Mouse (Mus musculus) left cerebral cortex, adult 18-20 months (tissue): Measurements from ENCODE around the gene Cd164l2. TPM values are rescaled to one million over a fixed set of nuclear protein-coding genes. Genes with fewer than 3 reads are reported as not detected.

Experiments used
- DNase-seq, 2 experiments: peaks; one replicate each; pipeline ENCODE4 v3.0.0; 2021 to 2022; ENCODE audit warnings: low spot score in 2 of 2, mixed read lengths in 1 of 2
- total RNA-seq, 2 experiments: library from RNA; stranded (reverse); gene quantifications; 2 replicates each; pipeline ENCODE4 v1.2.3; 2021

Gene Cd164l2
- total RNA-seq, 2 experiments from 2014 or later = 4.6 to 5.1 TPM

DNA sequence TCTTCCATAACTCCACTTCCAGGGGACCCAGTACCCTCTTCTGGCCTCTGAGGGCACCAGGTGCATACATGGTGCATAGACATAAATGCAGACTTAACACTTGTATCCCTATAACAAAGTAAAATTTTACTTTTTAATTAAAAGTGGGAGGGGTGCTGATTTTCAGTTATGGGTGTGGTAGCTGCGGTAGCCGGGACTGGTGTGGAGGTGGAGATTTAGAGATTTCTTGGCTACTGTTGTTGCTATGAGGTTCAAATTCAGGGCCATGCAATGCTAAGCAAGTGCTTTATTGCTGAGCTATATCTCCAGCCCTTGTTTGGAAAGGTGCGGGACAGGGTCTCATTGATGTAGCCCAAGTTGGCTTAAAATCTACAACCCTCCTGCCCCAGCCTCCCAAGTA, 6.8 kb downstream of the Cd164l2 start:
- no peak for DNase-seq

DNA sequence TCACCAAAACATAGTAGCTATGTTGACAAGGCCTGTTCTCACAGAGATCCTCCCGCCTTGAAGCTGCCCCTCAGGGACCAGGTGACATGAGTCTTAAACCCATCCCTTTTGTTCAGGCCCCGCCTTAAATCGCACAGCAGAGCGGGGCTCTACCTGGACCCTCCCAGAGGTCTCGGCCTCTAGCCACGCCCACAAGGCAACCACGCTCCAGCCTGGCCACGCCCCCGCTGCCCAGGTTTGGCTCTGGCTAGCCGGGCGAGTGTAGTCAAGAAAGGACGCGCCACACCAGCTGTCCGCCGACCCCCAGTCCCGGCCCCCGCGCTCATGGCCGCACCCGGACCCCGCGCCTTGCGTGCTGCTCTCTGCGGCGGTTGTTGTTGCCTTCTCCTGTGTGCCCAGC, 8.7 kb downstream of the Cd164l2 start:
- DNase-seq = no peak

DNA sequence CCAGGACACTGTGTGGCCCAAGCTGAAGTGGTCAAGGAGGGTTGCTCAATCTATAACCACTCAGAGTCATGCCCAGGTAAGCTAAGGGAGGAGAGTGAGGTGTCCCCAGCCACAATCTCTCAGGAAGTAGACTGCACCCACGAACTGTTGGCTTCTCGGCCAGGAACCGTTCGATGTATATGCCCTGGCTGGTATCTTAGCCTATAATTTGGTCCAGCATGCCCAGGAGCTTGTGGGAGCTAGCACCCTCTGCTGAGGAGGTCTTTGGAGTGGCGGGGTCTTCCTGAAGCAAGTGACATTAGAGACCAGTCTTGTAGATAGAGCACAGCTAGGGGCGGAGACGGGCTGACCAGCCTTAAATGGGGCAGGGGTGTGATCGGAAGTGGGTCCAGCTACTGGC, 9.8 kb downstream of the Cd164l2 start:
- no peak for DNase-seq

DNA sequence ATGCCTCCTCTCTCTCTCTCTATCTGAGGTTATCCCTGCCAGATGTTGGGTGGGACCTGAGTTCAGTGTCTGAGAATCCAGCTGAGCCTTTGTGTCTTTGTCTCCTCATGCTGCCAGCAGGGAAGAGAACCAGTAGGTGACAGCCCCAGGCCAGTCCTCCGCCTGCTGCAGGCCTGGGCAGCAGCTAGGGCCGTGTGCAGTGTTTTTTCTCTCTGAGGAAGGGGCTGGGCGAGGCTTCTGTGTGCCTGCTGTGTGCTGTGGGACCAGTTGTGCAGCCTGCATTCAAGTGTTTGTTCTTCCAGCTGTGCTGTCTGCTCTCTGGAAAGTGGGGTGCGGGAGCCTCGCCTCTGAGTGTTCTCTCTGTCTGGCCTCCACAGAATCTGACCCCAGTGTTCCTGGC, 11.9 kb downstream of the Cd164l2 start:
- no peak for DNase-seq

DNA sequence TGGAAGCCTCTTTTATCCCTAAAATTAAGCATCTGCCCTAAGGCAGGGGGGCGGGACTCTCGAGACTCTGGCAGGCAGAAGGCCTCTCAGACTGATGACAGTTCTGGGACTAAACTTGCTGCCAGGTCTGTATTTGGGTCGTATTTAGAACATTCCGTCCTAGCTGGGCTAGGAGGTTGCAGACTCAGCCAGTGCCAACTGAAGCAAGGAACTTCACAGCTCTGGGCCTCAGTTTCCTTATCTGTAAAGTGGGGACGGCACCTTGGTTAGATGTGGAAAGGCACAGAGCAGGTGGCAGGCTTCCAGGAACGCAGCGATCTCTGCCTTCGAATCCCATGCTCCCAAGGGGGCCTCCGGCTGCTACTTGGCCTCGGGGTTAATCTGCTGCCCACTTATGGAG, 14.1 kb downstream of the Cd164l2 start:
- no peak for DNase-seq

DNA sequence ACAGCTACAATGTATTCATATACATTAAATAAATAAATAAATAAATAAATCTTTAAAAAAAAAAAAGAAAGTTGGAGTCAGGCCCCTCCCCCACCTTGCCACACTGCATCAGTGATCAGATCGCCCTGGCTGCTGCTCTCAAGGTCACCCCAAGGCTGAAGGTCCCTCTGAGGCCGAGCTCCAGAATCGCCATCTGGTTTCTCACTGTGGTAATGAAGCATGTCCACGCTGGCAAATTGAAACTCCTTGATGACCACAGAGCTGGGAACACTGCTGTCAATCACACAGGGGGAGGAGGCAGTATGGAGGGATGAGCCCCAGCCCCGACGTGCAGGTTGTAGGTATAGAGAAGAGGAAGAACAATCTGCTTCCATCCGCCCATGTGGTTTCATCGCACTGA, 15.7 kb downstream of the Cd164l2 start:
- no peak for DNase-seq

DNA sequence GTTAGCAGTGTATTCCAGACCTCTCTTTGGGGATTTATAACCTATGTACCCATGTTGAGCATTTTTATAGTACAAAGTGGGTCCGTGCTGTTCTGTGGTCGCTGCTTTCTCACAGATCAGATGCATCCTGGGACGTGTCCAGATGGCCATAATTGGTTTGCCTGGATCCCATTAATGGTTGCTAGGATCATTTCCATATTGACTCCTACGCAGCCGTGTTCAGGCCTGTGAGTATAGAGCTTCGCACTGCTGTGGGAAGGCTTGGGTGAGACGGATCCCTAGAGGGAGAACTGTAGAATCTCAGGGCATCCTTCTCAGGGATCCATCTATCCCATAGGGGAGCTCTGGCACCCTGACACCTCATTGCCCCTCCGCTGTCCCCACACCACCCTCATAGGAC, 17.7 kb downstream of the Cd164l2 start:
- DNase-seq = no peak

DNA sequence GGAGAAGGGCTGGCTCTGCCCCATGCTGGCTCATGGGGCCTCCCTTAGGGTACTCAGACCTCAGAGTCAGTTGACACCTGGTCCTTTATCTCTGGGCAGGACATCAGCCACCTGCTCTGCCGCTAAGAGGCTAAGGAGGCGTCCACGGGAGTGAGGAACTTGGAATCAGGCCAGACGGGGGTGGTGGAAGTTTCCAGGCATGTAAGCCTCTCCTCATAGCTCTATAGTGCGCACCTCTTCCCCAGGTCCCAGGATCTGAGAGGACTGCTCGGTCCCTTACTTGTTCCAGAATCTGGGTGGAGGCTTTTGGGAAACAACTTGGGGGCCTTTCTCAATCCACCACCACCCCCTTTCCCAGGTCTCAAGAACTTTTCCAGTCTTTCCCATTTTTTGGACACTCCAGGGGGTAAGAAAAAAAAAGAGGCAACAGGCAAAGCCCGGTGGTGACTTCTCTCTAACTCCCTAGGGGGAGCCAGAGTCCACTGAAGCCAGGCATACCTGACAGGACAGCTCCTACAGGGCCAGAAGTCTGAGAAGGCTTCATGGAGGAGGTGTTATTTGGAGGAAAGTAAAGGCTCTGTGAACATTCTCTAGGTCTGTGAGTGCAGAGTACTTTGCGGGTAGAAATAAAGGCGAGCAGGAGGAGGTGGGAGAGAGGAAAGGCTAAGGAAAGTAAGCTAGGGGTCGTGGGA, 21.5 kb downstream of the Cd164l2 start:
- no peak for DNase-seq

DNA sequence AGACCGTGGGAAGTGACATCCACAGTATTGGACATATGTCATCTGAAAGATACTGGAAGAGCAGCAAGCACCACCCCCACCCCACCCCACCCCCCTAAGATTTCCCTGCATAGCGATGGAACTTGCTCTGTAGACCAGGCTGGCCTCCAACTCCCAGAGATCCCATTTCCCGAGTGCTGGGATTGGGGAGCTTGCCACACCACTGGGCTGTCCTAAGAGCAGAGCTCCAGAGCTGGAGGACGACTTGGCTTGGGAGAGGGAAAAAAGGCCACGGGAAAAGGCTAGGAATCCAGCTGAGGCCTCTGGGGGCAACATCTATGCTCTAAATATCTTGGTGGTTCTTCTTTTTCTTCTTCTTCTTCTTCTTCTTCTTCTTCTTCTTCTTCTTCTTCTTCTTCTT, 22.8 kb downstream of the Cd164l2 start:
- no peak for DNase-seq

DNA sequence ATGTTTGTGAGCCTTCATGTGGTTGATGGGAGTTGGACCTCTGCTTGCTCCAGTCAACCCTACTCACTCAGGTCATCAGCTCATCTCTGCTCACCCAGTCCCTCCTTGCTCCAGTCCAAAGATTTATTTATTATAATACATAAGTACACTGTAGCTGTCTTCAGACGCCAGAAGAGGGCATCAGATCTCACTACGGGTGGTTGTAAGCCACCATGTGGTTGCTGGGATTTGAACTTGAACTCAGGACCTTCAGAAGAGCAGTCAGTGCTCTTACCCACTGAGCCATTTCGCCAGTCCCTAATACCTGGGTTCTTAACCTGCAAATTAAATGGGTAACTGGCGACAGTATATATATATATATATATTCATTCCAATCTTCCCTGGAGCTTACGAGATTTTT, 23.5 kb downstream of the Cd164l2 start:
- DNase-seq = no peak

DNA sequence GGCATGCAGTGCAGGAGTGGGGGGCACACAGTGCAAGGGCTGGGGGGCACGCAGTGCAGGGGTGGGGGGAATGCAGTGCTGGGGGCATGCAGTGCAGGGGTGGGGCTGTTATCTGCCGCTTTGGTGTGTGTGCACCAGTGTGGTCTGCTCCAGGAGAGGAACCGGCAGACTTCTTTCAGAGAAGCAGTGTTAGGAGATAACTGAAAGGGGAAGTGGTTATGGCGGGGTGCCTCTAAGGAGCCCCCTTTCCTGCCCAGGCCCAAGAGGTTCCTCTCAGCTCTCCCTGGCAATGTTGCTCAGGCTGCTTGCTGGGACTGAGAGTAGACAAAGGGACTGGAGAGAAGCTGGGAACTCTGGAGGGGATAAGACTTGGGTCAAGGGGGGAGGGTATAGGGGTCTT, 26.0 kb downstream of the Cd164l2 start:
- no peak for DNase-seq

DNA sequence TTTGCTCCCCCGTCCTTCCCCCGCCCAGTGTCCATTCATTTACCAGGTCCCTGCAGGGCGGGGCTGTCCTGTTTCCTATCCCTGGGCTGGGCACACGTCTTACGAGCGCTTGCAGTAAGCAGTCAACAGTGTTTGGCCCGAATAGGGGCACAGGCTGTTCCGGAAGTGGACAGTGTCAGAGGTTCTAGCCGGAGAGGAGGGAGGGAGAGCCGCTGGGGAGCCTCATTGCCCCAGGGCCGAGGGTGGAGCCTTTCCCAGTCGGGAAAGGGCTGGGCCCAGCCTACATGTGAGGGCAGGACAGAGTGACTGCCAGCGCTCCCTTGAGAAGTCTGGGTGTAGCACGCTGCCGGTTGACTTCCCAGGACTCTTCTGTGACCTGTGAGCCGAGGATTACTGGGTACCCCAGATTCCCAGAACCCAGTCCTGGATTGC, 28.6 kb downstream of the Cd164l2 start, which contains the start of gene Map3k6:
TSS of gene Map3k6 (plus strand) at position 329 of the 432 bp plus-strand sequence.
- no peak for DNase-seq

DNA sequence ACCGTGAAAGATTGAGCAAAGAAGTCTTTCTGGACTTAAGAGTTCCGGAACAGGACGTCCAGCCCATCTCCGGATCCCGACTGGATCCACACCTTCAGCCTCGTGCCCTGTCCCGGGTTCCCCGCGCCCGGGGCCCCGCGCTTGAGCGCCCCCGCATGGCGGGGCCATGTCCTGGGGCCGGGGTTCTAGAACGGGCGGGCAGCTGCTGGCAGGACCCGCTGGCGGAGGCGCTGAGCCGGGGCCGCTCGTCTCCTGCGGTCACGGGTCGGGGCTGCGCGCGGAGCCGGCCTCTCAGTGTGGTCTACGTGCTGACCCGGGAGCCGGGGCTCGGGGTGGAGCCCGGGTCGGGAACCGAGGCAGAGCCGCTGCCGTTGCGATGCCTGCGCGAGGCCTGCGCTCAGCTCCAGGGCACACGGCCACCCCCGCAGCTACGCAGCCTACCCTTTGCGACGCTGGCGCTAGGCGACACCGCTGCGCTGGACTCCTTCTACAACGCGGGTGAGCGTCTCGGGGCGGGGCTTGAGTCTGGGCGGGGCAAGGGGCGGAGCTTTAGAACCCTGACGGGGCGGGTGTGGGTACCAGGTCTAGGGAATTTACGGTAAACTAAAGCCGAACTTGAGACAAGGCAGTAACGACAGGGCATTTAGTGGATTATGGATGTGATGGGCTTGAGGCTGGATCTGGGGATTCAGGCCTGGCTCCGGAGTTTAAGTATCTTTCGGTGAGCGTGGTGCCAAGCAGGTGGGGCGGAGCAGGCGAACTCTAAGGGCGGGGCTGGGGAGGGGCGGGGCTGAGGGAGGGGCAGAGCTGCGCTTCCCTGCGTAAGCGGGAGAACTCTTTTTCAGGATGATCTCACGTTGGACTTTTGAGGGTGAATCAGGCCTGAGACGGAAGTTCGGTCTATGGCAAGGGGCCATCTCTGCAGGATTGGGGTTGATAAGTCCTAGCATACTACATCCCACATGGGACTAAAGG, 29.3 kb downstream of the Cd164l2 start:
- peak; percentile 87 to 92 for DNase-seq

DNA sequence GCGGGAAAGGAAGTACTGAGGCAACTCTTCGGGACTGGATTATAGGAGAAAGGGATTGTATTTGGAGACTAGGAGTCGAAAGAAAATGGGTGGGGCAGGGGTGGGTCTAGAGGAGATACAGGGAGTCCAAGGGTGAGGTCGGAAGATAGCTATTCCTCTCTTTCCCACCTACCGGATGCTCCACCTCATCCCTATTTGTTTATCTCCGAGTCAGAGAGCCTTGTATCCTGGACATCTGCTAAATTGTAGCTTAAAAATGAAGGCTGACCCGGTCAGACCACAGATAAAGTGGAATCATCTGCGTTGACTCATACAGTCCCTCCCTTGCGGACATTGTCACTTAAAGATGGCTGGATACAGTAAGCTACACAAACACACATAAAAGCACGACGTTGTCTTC, 30.0 kb downstream of the Cd164l2 start:
- DNase-seq = no peak

DNA sequence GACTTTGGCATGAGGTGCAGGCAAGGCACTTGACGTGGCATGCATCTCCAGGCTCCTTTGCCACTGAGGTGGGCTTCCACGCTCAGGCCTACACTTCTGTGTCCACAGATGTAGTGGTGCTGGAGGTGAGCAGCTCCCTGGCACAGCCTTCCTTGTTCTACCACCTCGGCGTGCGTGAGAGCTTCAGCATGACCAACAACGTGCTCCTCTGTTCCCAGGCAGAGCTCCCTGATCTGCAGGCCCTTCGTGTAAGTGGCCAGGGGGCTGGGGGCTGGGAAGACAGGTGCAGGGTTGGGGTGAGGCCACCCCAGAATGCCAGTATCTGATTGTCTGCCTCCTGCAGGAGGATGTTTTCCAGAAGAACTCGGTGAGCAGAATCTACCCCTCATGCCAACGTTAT, 30.8 kb downstream of the Cd164l2 start:
- DNase-seq = no peak

DNA sequence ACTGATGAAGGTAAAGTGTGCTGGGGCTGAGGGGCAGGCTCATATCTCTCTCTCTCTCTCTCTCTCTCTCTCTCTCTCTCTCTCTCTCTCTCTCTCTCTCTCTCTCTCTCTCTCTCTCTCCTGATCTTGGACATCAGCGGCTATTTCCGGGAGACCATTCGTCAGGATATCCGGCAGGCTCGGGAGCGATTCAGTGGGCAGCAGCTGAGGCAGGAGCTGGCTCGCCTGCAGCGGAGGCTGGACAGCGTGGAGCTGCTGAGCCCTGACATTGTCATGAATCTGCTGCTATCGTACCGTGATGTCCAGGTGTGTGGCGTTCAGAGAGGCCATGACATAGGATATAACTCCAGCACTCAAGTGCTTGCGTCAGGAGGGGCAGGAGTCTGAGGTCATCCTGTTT, 31.6 kb downstream of the Cd164l2 start:
- DNase-seq = no peak

DNA sequence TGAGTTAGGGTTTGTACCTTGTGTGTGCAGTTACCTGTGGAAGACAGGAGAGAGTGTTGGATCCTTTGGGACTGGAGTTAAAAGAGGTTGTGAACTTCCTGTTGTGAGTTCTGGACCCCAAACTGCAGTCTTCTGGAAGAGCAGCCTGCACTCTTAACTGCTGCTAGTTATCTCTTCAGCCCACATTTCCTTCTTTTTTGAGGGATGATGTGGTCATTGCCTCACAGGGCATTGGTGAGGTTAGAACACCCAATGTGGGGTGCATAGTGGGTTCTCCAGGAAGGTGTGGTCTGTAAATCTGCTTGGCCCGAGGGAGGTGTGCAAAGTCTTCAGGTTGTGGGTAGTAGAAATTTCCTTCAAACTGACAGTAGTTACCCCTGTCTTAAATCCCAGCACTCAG, 32.4 kb downstream of the Cd164l2 start:
- DNase-seq = no peak

DNA sequence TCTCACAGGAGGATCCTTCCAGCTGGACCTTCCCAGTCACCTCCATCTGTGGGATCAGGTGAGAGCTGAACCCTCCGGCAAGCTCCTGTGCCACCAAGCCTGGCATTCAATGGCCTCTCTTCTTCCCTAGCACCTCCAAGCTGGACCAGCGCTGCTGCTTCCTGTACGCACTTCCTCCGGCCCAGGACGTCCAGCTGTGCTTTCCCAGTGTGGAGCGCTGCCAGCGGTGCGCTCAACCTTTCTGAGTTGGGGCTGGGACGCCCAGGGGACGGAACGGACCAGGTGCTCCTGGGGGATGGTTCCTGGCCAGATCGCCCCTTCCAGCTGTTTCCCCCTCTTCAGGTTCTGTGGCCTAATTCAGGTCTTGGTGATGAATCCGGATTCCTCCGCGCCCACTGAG, 35.1 kb downstream of the Cd164l2 start:
- no peak for DNase-seq

DNA sequence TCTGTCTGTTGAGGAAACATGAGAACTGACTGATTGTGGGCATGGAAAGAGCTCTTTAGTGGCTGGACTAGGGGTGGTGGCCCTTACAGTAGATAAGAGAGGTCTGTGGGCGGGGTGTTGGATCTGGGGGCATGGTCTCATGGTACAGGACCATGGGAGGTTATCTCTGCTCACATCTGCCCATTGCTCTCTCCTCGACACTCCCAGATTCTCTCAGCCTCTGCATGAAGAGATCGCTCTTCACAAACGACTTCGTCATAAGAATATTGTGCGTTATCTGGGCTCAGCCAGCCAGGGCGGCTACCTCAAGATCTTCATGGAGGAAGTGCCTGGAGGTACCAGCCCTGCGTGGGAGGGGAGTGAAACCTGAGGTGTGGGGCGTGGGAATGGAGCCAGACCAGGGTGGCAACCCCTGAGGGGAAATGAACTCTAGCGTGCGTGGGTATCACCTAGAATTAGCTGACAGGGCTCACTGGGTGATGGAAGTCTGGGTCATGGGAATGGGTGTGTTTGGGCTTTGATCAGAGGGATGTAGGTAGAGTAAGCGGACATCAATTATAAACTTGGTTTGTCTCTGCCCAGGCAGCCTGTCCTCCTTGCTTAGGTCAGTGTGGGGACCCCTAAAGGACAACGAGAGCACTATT, 36.0 kb downstream of the Cd164l2 start:
- no peak for DNase-seq

DNA sequence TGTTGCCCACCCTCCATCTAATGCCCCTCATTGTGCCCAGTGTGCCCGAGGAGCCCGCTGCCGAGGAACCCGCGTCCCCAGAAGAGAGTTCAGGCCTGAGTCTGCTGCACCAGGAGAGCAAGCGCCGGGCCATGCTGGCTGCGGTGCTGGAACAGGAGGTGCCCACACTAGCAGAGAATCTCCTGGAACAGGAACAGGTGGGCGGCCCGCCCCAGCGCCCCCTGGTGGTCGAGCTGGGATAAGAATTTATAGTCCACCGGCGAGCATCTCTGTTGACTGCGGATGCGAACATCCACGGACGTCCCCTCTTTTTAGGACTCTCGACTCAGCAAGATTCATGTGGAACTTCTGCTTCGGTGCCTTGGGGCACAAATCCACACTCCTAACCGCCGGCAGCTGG, 38.7 kb downstream of the Cd164l2 start:
- peak; percentile 87 to 88 for DNase-seq

DNA sequence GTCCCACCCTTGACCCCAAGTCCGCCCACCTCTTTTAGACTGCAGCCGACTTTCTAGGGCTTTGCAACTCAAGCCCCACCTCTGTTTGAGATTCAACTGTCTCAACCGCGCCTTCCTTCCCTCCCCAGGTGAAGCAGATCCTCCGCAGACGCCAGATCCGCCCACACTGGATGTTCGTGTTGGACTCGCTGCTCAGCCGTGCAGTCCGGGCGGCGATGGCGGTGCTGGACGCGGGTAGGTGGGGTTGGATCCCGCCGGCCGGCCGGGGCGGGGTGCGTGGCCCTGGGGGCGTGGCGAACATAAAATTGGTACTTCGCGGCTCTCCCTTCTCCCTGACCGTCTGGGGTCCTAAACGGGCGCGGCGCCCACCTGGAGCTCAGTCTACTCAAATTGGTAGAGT, 39.3 kb downstream of the Cd164l2 start:
- DNase-seq = peak; percentile 35 to 36

DNA sequence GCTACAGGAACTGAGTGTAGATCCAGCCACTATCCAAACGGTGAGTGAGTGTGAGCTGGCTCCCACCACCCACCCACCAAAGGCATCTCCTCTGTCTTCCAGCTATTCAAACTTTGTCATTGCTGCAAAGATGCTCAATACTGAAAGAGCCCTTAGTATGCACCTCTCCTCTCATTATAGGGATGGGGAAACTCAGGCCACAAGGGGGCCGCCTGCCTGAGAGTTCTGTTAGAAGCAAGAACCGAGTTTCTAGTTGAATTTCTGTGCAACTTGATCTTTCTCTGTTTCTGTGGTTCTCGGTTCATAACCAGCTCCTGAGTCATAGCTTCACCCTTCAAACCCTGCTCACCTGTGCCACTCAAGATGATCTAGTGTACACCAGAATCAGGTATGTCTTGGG, 40.2 kb downstream of the Cd164l2 start:
- no peak for DNase-seq
